16 mouse cellular contexts compared by ENCODE assay signal in genomic region chr6:72690001-72690400, GRCm38 (mm10).
A peak's percentile ranks its signal among the peaks of the same experiment; 100 is the strongest.
DNase-seq lines count a peak whose midpoint lies in the region; ATAC-seq and TF ChIP-seq lines count a peak whose summit lies in the region.
"Had no signal": no experiment of that assay in that cellular context is flagged by ENCODE, and none has a peak within 500 bp of the region (broad histone marks: within the 10 kb centered on the region; RNA-seq: fewer than 3 reads in every experiment).

No protein-coding gene starts in this region.

- no peak for DNase-seq in kidney, adult 18-20 months
- DNase-seq in adipocyte (ENCODE audit: low spot score), result peak; percentile 82
- DNase-seq in adrenal gland, postnatal 36 days, result no peak
- DNase-seq in MN1 (ENCODE audit: low spot score), result no peak
- DNase-seq in testis, postnatal 10 days (ENCODE audit: low spot score), result no peak
- DNase-seq: layer of hippocampus, adult 9-11 months; right cerebral cortex, postnatal 14 days; thymus, adult 2 months had no signal

- H3K4me3 ChIP-seq in kidney, embryonic 14.5 days (ENCODE audit: low read length), result no peak overlapping the region
- H3K4me3 ChIP-seq in ES-Bruce4 (ENCODE audit: low read depth, low read length), result peak overlapping the region; percentile 22
- H3K4me3 ChIP-seq in intestine, embryonic 16.5 days (ENCODE audit: low read length), result no peak overlapping the region
- H3K4me3 ChIP-seq: forebrain, embryonic 13.5 days; midbrain, embryonic 13.5 days; neural tube, embryonic 15.5 days had no signal

- no peaks in the 10 kb centered on the region for H3K36me3 ChIP-seq in kidney, embryonic 14.5 days (ENCODE audit: control insufficient read depth, insufficient read depth, low read length)
- no peaks in the 10 kb centered on the region for H3K36me3 ChIP-seq in ES-Bruce4 (ENCODE audit: control insufficient read depth, insufficient read depth, low read length, poor library complexity, severe bottlenecking)
- H3K36me3 ChIP-seq in intestine, embryonic 16.5 days (ENCODE audit: control insufficient read depth, insufficient read depth, low read length), result no peaks in the 10 kb centered on the region
- H3K36me3 ChIP-seq: midbrain, embryonic 13.5 days; neural tube, embryonic 15.5 days had no signal

- TF ChIP-seq POLR2A in ES-Bruce4 (IDR thresholded peaks at IDR 0.05; ENCODE audit: insufficient read depth, low read length), result no peak

- 37% methylated on average over 8 of the region's 8 CpGs for WGBS in kidney, embryonic 14.5 days
- 68% methylated on average over 8 of the region's 8 CpGs for WGBS in intestine, embryonic 16.5 days

- H3K4me2 ChIP-seq in kidney, embryonic 14.5 days (replicated peaks; ENCODE audit: low read depth, low read length), result no peak overlapping the region
- no peak overlapping the region for H3K4me2 ChIP-seq in intestine, embryonic 16.5 days (ENCODE audit: low read depth, low read length)
- H3K4me2 ChIP-seq: forebrain, embryonic 13.5 days; midbrain, embryonic 13.5 days; neural tube, embryonic 15.5 days had no signal

- no peak overlapping the region for H3K9ac ChIP-seq in kidney, embryonic 14.5 days (ENCODE audit: low read depth, low read length)
- H3K9ac ChIP-seq in ES-Bruce4 (ENCODE audit: low read depth, poor library complexity, severe bottlenecking), result peak overlapping the region; percentile 35
- no peak overlapping the region for H3K9ac ChIP-seq in intestine, embryonic 16.5 days (ENCODE audit: low read depth, low read length)
- H3K9ac ChIP-seq: forebrain, embryonic 13.5 days; liver, embryonic 14.5 days; midbrain, embryonic 13.5 days; neural tube, embryonic 15.5 days had no signal

- peak overlapping the region; percentile 56; the same call in 1 of the 2 replicates for H3K27ac ChIP-seq in kidney, embryonic 14.5 days (ENCODE audit: low read depth, low read length)
- no peak overlapping the region for H3K27ac ChIP-seq in ES-Bruce4 (ENCODE audit: insufficient read depth, low read length)
- H3K27ac ChIP-seq in intestine, embryonic 16.5 days (ENCODE audit: low read length), result 0 out of 2 replicates have a peak overlapping the region, but pooled peaks have one; percentile 43
- H3K27ac ChIP-seq: forebrain, embryonic 13.5 days; liver, embryonic 14.5 days; midbrain, embryonic 13.5 days; neural tube, embryonic 15.5 days had no signal

- H3K9me3 ChIP-seq in kidney, embryonic 14.5 days (ENCODE audit: control insufficient read depth, low read length), result no peaks in the 10 kb centered on the region
- no peaks in the 10 kb centered on the region for H3K9me3 ChIP-seq in ES-Bruce4 (replicated peaks; ENCODE audit: control insufficient read depth, insufficient read depth, low read length, poor library complexity, severe bottlenecking)
- no peaks in the 10 kb centered on the region for H3K9me3 ChIP-seq in intestine, embryonic 16.5 days (ENCODE audit: control insufficient read depth, low read length)
- H3K9me3 ChIP-seq: forebrain, embryonic 13.5 days; midbrain, embryonic 13.5 days; neural tube, embryonic 15.5 days had no signal

- 0 out of 2 replicates have a peak, but pooled peaks have one; percentile 18 for ATAC-seq in kidney, embryonic 14.5 days (ENCODE audit: low FRiP score, low TSS enrichment)
- no peak for ATAC-seq in intestine, embryonic 16.5 days
- ATAC-seq: activated CD4-positive, CD25-positive, alpha-beta regulatory T cell, adult 4 months; forebrain, embryonic 13.5 days; midbrain, embryonic 13.5 days had no signal

- no peaks in the 10 kb centered on the region for H3K27me3 ChIP-seq in kidney, embryonic 14.5 days (ENCODE audit: control insufficient read depth, insufficient read depth, low read length)
- no peaks in the 10 kb centered on the region for H3K27me3 ChIP-seq in ES-Bruce4 (ENCODE audit: control insufficient read depth, insufficient read depth, low read length, poor library complexity, severe bottlenecking)
- no peaks in the 10 kb centered on the region for H3K27me3 ChIP-seq in intestine, embryonic 16.5 days (replicated peaks; ENCODE audit: control insufficient read depth, insufficient read depth, low read length)
- H3K27me3 ChIP-seq: forebrain, embryonic 13.5 days; midbrain, embryonic 13.5 days; neural tube, embryonic 15.5 days had no signal

- no peak for TF ChIP-seq CTCF in ES-Bruce4 (IDR thresholded peaks at IDR 0.05; ENCODE audit: low read depth, low read length)

- peaks cover 51% of the 10 kb centered on the region for H3K4me1 ChIP-seq in kidney, embryonic 14.5 days (ENCODE audit: control insufficient read depth, insufficient read depth, low read length)
- peaks cover 11% of the 10 kb centered on the region for H3K4me1 ChIP-seq in ES-Bruce4 (ENCODE audit: control insufficient read depth, insufficient read depth, low read length)
- H3K4me1 ChIP-seq in intestine, embryonic 16.5 days (ENCODE audit: control insufficient read depth, insufficient read depth, low read length), result peaks cover 48% of the 10 kb centered on the region

- no peak for TF ChIP-seq EP300 in ES-Bruce4 (IDR thresholded peaks at IDR 0.05; ENCODE audit: insufficient read depth, low read depth, low read length)
